Mouse (Mus musculus) forebrain, postnatal 0 days (tissue): ENCODE data around the gene Ddx55. TPM values are rescaled to one million over a fixed set of nuclear protein-coding genes. Genes with fewer than 3 reads are reported as not detected.
A peak's percentile ranks its signal among the peaks of the same experiment; 100 is the strongest.
"Not testable (repeated sequence)": the region's sequence is repeated elsewhere in the genome, so short reads cannot be mapped to it uniquely, and the experiment has no call there.

Experiments
- ATAC-seq: fragments of 200-750 bp; cut with Nextera tagmentation; 2 replicates; pipeline ENCODE4 v1.8.0; 2017; ENCODE audit warnings: mild to moderate bottlenecking, moderate library complexity
- DNase-seq: peaks from one replicate; pipeline ENCODE4 v3.0.0-alpha.2; 2015
- H3K27ac ChIP-seq: fragments of 300-500 bp; sonication (generic); 2 replicates; pipeline ENCODE4 v1.5.1; 2014; ENCODE audit warnings: low read depth, mild to moderate bottlenecking, antibody characterized with exemption, low read length, moderate library complexity, mixed read lengths
- H3K27me3 ChIP-seq: fragments of 300-500 bp; sonication (generic); 2 replicates; pipeline ENCODE4 v1.6.1; 2014; ENCODE audit warnings: mild to moderate bottlenecking, low read length, mixed read lengths; ENCODE audit not compliant: insufficient read depth
- H3K36me3 ChIP-seq: fragments of 300-500 bp; sonication (generic); 2 replicates; pipeline ENCODE4 v1.6.1; 2014; ENCODE audit warnings: mild to moderate bottlenecking, moderate library complexity; ENCODE audit not compliant: insufficient read depth
- H3K4me1 ChIP-seq: fragments of 300-500 bp; sonication (generic); 2 replicates; pipeline ENCODE4 v1.6.1; 2014; ENCODE audit warnings: antibody characterized with exemption; ENCODE audit not compliant: insufficient read depth
- H3K4me2 ChIP-seq: fragments of 300-500 bp; sonication (generic); 2 replicates; pipeline ENCODE4 v1.6.1; 2014; ENCODE audit warnings: low read depth, mild to moderate bottlenecking, moderate library complexity
- H3K4me3 ChIP-seq: fragments of 300-500 bp; sonication (generic); 2 replicates; pipeline ENCODE4 v1.5.1; 2014; ENCODE audit warnings: low read depth, low read length, mixed read lengths
- H3K9ac ChIP-seq: fragments of 300-500 bp; sonication (generic); 2 replicates; pipeline ENCODE4 v1.6.1; 2014; ENCODE audit warnings: mild to moderate bottlenecking
- H3K9me3 ChIP-seq: fragments of 300-500 bp; sonication (generic); 2 replicates; pipeline ENCODE4 v1.6.1; 2016; ENCODE audit warnings: low read length
- CTCF ChIP-seq: sonication (generic); IDR thresholded peaks from 2 replicates; pipeline ENCODE4 v1.5.1; 2016; ENCODE audit warnings: antibody characterized with exemption, control low read depth, low read depth
- WGBS: fragments of 180-500 bp; shearing (Covaris S2); extraction: QIAGEN DNeasy Blood & Tissue Kit; methylation state at CpG from one replicate; pipeline ENCODE4 v1.1.7; 2014; 5-methylcytosine and 5-hydroxymethylcytosine counted together
- polyA plus RNA-seq: library from polyadenylated mRNA; unstranded; fragments of >200 nt; fragmentation: Nextera tagmentation; extraction: Ambion mirVana; gene quantifications from 2 replicates; pipeline ENCODE4 v1.2.1, GENCODE M21; 2015
- total RNA-seq: library from RNA; depleted of rRNA; stranded (reverse); fragments of >200 nt; gene quantifications from 2 replicates; pipeline ENCODE4 v1.2.3, GENCODE M21; 2014

The Ddx55 gene
- total and polyA plus RNA-seq, 2 experiments from 2014 or later = 20.1 to 24.0 TPM

GRCm38 (mm10) chr5:124538813-124539792 is 13.6 kb upstream of the Ddx55 start:
- H3K9ac ChIP-seq = no peak overlapping the region
- H3K4me3 ChIP-seq = no peak overlapping the region
- no peak overlapping the region for H3K27ac ChIP-seq
- H3K36me3 ChIP-seq = peaks cover 3% of the 10 kb centered on the region
- H3K4me1 ChIP-seq = peaks cover 7% of the 10 kb centered on the region
- no peak overlapping the region for H3K4me2 ChIP-seq
- 75% methylated on average over 14 of the region's 16 CpGs for WGBS
- H3K9me3 ChIP-seq = no peaks in the 10 kb centered on the region
- peak; percentile 51 for TF ChIP-seq CTCF
- no peaks in the 10 kb centered on the region for H3K27me3 ChIP-seq
- no peak for ATAC-seq
- peak; percentile 26 for DNase-seq

GRCm38 (mm10) chr5:124539905-124540304 is 12.8 kb upstream of the Ddx55 start:
- H3K36me3 ChIP-seq = peaks cover 10% of the 10 kb centered on the region
- no peaks in the 10 kb centered on the region for H3K9me3 ChIP-seq
- no peak overlapping the region; the same call in 1 of the 2 replicates for H3K9ac ChIP-seq
- DNase-seq (no peak), ATAC-seq (no peak)
- peak overlapping the region; percentile 76 for H3K4me3 ChIP-seq
- 80% methylated on average over 4 of the region's 4 CpGs for WGBS
- H3K27me3 ChIP-seq = no peaks in the 10 kb centered on the region
- H3K4me1 ChIP-seq = peaks cover 7% of the 10 kb centered on the region
- no peak for TF ChIP-seq CTCF
- H3K27ac ChIP-seq = peak overlapping the region; percentile 67
- peak overlapping the region; percentile 34 for H3K4me2 ChIP-seq

GRCm38 (mm10) chr5:124540383-124540786 is 12.3 kb upstream of the Ddx55 start, which contains the start of gene Tmed2:
Gene Tmed2, plus strand, starts transcription at chr5:124540695.
- peaks cover 7% of the 10 kb centered on the region for H3K4me1 ChIP-seq
- peak; percentile 98 for DNase-seq
- peak within 1 kb of the TSS; percentile 82 for H3K4me2 ChIP-seq
- WGBS = 2% methylated on average over 35 of the region's 35 CpGs
- H3K27me3 ChIP-seq = no peaks in the 10 kb centered on the region
- ATAC-seq = peak; percentile 98
- H3K27ac ChIP-seq = peak within 1 kb of the TSS; percentile 72
- TF ChIP-seq CTCF = peak; percentile 48
- peak within 1 kb of the TSS; percentile 76 for H3K4me3 ChIP-seq
- no peaks in the 10 kb centered on the region for H3K9me3 ChIP-seq
- H3K36me3 ChIP-seq = peaks cover 14% of the 10 kb centered on the region
- H3K9ac ChIP-seq = peak within 1 kb of the TSS; percentile 66

- peak overlapping the region; percentile 72 for H3K27ac ChIP-seq
- H3K27me3 ChIP-seq = no peaks in the 10 kb centered on the region
- H3K9ac ChIP-seq = peak overlapping the region; percentile 66
- peaks cover 20% of the 10 kb centered on the region for H3K36me3 ChIP-seq
- peaks cover 7% of the 10 kb centered on the region for H3K4me1 ChIP-seq
- H3K9me3 ChIP-seq = no peaks in the 10 kb centered on the region
- ATAC-seq = peak; percentile 80
- peak overlapping the region; percentile 82 for H3K4me2 ChIP-seq
- no peak for TF ChIP-seq CTCF
- H3K4me3 ChIP-seq = peak overlapping the region; percentile 76
- peak; percentile 69 for DNase-seq
- WGBS = 3% methylated on average over 77 of the region's 89 CpGs
Measured at GRCm38 (mm10) chr5:124540905-124541601, 11.6 kb upstream of the Ddx55 start.

- peak overlapping the region; percentile 66 for H3K9ac ChIP-seq
- H3K27ac ChIP-seq = no peak overlapping the region
- no peak for TF ChIP-seq CTCF
- peaks cover 26% of the 10 kb centered on the region for H3K36me3 ChIP-seq
- DNase-seq (no peak), ATAC-seq (no peak)
- peak overlapping the region; percentile 82 for H3K4me2 ChIP-seq
- H3K4me1 ChIP-seq = peaks cover 7% of the 10 kb centered on the region
- no peaks in the 10 kb centered on the region for H3K27me3 ChIP-seq
- 12% methylated on average over 8 of the region's 8 CpGs for WGBS
- no peaks in the 10 kb centered on the region for H3K9me3 ChIP-seq
- peak overlapping the region; percentile 76 for H3K4me3 ChIP-seq
Measured at GRCm38 (mm10) chr5:124541602-124541973, 11.1 kb upstream of the Ddx55 start.

- H3K9ac ChIP-seq, H3K4me3 ChIP-seq, ATAC-seq, H3K9me3 ChIP-seq, H3K4me2 ChIP-seq, H3K4me1 ChIP-seq, H3K27me3 ChIP-seq, H3K27ac ChIP-seq, DNase-seq: not testable (repeated sequence)
- peaks cover 34% of the 10 kb centered on the region for H3K36me3 ChIP-seq
- 89% methylated on average over 3 of the region's 4 CpGs for WGBS
Measured at GRCm38 (mm10) chr5:124550737-124551136, 1.9 kb upstream of the Ddx55 start.
